ENCODE assay signal across 33 mouse cellular contexts in genomic region chr7:133872701-133873100, GRCm38 (mm10).
"Had no signal": no experiment of that assay in that cellular context is flagged by ENCODE, and none has a peak within 500 bp of the region (broad histone marks: within the 10 kb centered on the region; RNA-seq: fewer than 3 reads in every experiment).

No protein-coding gene starts in this region.

- H3K27ac ChIP-seq: heart, adult 2 months; heart, embryonic 13.5 days; heart, embryonic 15.5 days; hindbrain, embryonic 10.5 days; hindbrain, embryonic 12.5 days; hindbrain, embryonic 13.5 days; hindbrain, embryonic 14.5 days; hindbrain, embryonic 15.5 days; hindbrain, postnatal 0 days; intestine, embryonic 15.5 days; kidney, embryonic 15.5 days; kidney, postnatal 0 days; layer of hippocampus, adult 2 months had no signal

- ATAC-seq: hindbrain, embryonic 16.5 days; hindbrain, postnatal 0 days; inflammation-experienced regulatory T-cells, adult 6 months; intestine, embryonic 15.5 days; intestine, embryonic 16.5 days; intestine, postnatal 0 days had no signal

- DNase-seq: heart, adult 2 months; heart, postnatal 10 days; heart, postnatal 36 days; heart, postnatal 4 days; kidney, adult 11 months; kidney, adult 18-20 months; kidney, adult 2 months; kidney, adult 8-10 months; kidney, adult 9 months; kidney, postnatal 10 days; kidney, postnatal 14 days; kidney, postnatal 25 days; kidney, postnatal 36 days; kidney, postnatal 4 days; layer of hippocampus, adult 9-11 months; layer of hippocampus, postnatal 36 days had no signal

- H3K36me3 ChIP-seq: heart, embryonic 13.5 days; heart, embryonic 15.5 days; hindbrain, embryonic 10.5 days; hindbrain, embryonic 12.5 days; hindbrain, embryonic 13.5 days; hindbrain, embryonic 15.5 days; intestine, embryonic 15.5 days; kidney, embryonic 15.5 days had no signal

- H3K9ac ChIP-seq: heart, embryonic 13.5 days; heart, embryonic 15.5 days; hindbrain, embryonic 12.5 days; hindbrain, embryonic 13.5 days; hindbrain, embryonic 14.5 days; hindbrain, embryonic 15.5 days; intestine, embryonic 15.5 days; kidney, embryonic 15.5 days had no signal

- H3K4me2 ChIP-seq: heart, embryonic 11.5 days; heart, embryonic 13.5 days; heart, embryonic 15.5 days; hindbrain, embryonic 12.5 days; hindbrain, embryonic 13.5 days; hindbrain, embryonic 14.5 days; hindbrain, embryonic 15.5 days; intestine, embryonic 15.5 days; kidney, embryonic 15.5 days had no signal

- H3K9me3 ChIP-seq: heart, embryonic 13.5 days; heart, embryonic 15.5 days; hindbrain, embryonic 10.5 days; hindbrain, embryonic 12.5 days; hindbrain, embryonic 13.5 days; hindbrain, embryonic 15.5 days; intestine, embryonic 15.5 days; kidney, embryonic 15.5 days had no signal

- H3K27me3 ChIP-seq: heart, embryonic 15.5 days; hindbrain, embryonic 13.5 days; hindbrain, embryonic 15.5 days; intestine, embryonic 15.5 days had no signal

- H3K4me1 ChIP-seq: heart, embryonic 13.5 days; heart, embryonic 15.5 days; hindbrain, embryonic 12.5 days; hindbrain, embryonic 13.5 days; hindbrain, embryonic 15.5 days; intestine, embryonic 15.5 days had no signal

- H3K4me3 ChIP-seq: heart, adult 2 months; heart, embryonic 13.5 days; heart, embryonic 15.5 days; hindbrain, embryonic 10.5 days; hindbrain, embryonic 12.5 days; hindbrain, embryonic 13.5 days; hindbrain, embryonic 15.5 days; intestine, embryonic 15.5 days; kidney, embryonic 15.5 days; layer of hippocampus, adult 2 months had no signal
